Mouse (Mus musculus) limb, embryonic 15.5 days (tissue): ENCODE data around the gene Unc119. TPM values are rescaled to one million over a fixed set of nuclear protein-coding genes. Genes with fewer than 3 reads are reported as not detected.

Experiments
- ATAC-seq: fragments of 200-750 bp; cut with Nextera tagmentation; 2 replicates; pipeline ENCODE4 v1.8.0; 2017; ENCODE audit warnings: low read depth, moderate TSS enrichment; ENCODE audit not compliant: insufficient number of reproducible peaks, low FRiP score, low TSS enrichment
- H3K27ac ChIP-seq: fragments of 300-500 bp; sonication (generic); 2 replicates; pipeline ENCODE4 v1.5.1; 2015; ENCODE audit warnings: moderate library complexity, mild to moderate bottlenecking, inconsistent platforms
- H3K27me3 ChIP-seq: fragments of 300-500 bp; sonication (generic); 2 replicates; pipeline ENCODE4 v1.6.1; 2015; ENCODE audit warnings: inconsistent platforms
- H3K36me3 ChIP-seq: fragments of 300-500 bp; sonication (generic); 2 replicates; pipeline ENCODE4 v1.6.1; 2015; ENCODE audit warnings: inconsistent platforms
- H3K4me1 ChIP-seq: fragments of 300-500 bp; sonication (generic); 2 replicates; pipeline ENCODE4 v1.6.1; 2015; ENCODE audit warnings: inconsistent platforms
- H3K4me2 ChIP-seq: fragments of 300-500 bp; sonication (generic); 2 replicates; pipeline ENCODE4 v1.6.1; 2015; ENCODE audit warnings: mild to moderate bottlenecking, inconsistent platforms
- H3K4me3 ChIP-seq: fragments of 300-500 bp; sonication (generic); 2 replicates; pipeline ENCODE4 v1.5.1; 2015; ENCODE audit warnings: mild to moderate bottlenecking, inconsistent platforms
- H3K9ac ChIP-seq: fragments of 300-500 bp; sonication (generic); 2 replicates; pipeline ENCODE4 v1.6.1; 2015; ENCODE audit warnings: inconsistent platforms
- H3K9me3 ChIP-seq: fragments of 300-500 bp; sonication (generic); 2 replicates; pipeline ENCODE4 v1.6.1; 2016; ENCODE audit warnings: inconsistent platforms
- WGBS: fragments of 180-500 bp; shearing (Covaris S2); methylation state at CpG from one replicate; pipeline ENCODE4 v1.1.7; 2015; 5-methylcytosine and 5-hydroxymethylcytosine counted together
- polyA plus RNA-seq: library from polyadenylated mRNA; unstranded; fragments of >200 nt; fragmentation: Nextera tagmentation; extraction: Ambion mirVana; gene quantifications from 2 replicates; pipeline ENCODE4 v1.2.1, GENCODE M21; 2015

The Unc119 gene
- polyA plus RNA-seq, 1 experiment from 2014 or later = 44.3 TPM

- Histone ChIP-seq H3K4me2 (no peak overlapping the region), H3K27me3 (no peaks in the 10 kb centered on the region), H3K4me1 (peaks cover 37% of the 10 kb centered on the region), H3K36me3 (peaks cover 23% of the 10 kb centered on the region), H3K27ac (no peak overlapping the region), H3K9ac (no peak overlapping the region), H3K9me3 (no peaks in the 10 kb centered on the region), H3K4me3 (no peak overlapping the region)
- WGBS = 71% methylated on average over 7 of the region's 7 CpGs
- ATAC-seq = no peak
Measured at GRCm38 (mm10) chr11:78345801-78346200, 2.5 kb downstream of the Unc119 start.

- ATAC-seq = no peak
- no peak overlapping the region for H3K9ac ChIP-seq
- no peaks in the 10 kb centered on the region for H3K27me3 ChIP-seq
Measured at GRCm38 (mm10) chr11:78346326-78347069, 3.2 kb downstream of the Unc119 start.

GRCm38 (mm10) chr11:78347070-78347754 lies 3.9 kb downstream of the Unc119 start:
- no peak overlapping the region for H3K4me2 ChIP-seq
- no peak for ATAC-seq
- 94% methylated on average over 10 of the region's 10 CpGs for WGBS

More at GRCm38 (mm10) chr11:78346326-78347069, 3.2 kb downstream of the Unc119 start:
- Histone ChIP-seq H3K36me3 (peaks cover 16% of the 10 kb centered on the region), H3K27ac (no peak overlapping the region), H3K4me2 (no peak overlapping the region), H3K4me1 (peaks cover 37% of the 10 kb centered on the region), H3K9me3 (no peaks in the 10 kb centered on the region), H3K4me3 (no peak overlapping the region)
- WGBS = 75% methylated on average over 6 of the region's 6 CpGs

GRCm38 (mm10) chr11:78347908-78348307 lies 4.6 kb downstream of the Unc119 start:
- Histone ChIP-seq H3K27me3 (no peaks in the 10 kb centered on the region), H3K9me3 (no peaks in the 10 kb centered on the region), H3K27ac (no peak overlapping the region), H3K9ac (no peak overlapping the region), H3K4me1 (peaks cover 37% of the 10 kb centered on the region), H3K4me3 (no peak overlapping the region), H3K36me3 (peaks cover 13% of the 10 kb centered on the region), H3K4me2 (no peak overlapping the region)
- WGBS = 81% methylated on average over 9 of the region's 9 CpGs
- no peak for ATAC-seq

More at GRCm38 (mm10) chr11:78347070-78347754, 3.9 kb downstream of the Unc119 start:
- Histone ChIP-seq H3K27ac (no peak overlapping the region), H3K36me3 (peaks cover 13% of the 10 kb centered on the region), H3K4me3 (no peak overlapping the region), H3K4me1 (peaks cover 37% of the 10 kb centered on the region), H3K27me3 (no peaks in the 10 kb centered on the region), H3K9me3 (no peaks in the 10 kb centered on the region), H3K9ac (no peak overlapping the region)

GRCm38 (mm10) chr11:78348474-78348873 lies 5.2 kb downstream of the Unc119 start:
- Histone ChIP-seq H3K4me2 (no peak overlapping the region), H3K36me3 (peaks cover 13% of the 10 kb centered on the region), H3K27me3 (no peaks in the 10 kb centered on the region), H3K4me3 (no peak overlapping the region), H3K4me1 (peaks cover 37% of the 10 kb centered on the region), H3K9ac (no peak overlapping the region), H3K27ac (no peak overlapping the region), H3K9me3 (no peaks in the 10 kb centered on the region)
- 54% methylated on average over 7 of the region's 7 CpGs for WGBS
- no peak for ATAC-seq

- H3K4me1 ChIP-seq = peaks cover 25% of the 10 kb centered on the region
- no peaks in the 10 kb centered on the region for H3K9me3 ChIP-seq
- H3K27me3 ChIP-seq = no peaks in the 10 kb centered on the region
- H3K27ac ChIP-seq = no peak overlapping the region
- no peak overlapping the region for H3K4me2 ChIP-seq
- no peak overlapping the region for H3K9ac ChIP-seq
- 73% methylated on average over 4 of the region's 4 CpGs for WGBS
- H3K36me3 ChIP-seq = peaks cover 13% of the 10 kb centered on the region
- no peak for ATAC-seq
- no peak overlapping the region for H3K4me3 ChIP-seq
Measured at GRCm38 (mm10) chr11:78349441-78350358, 6.4 kb downstream of the Unc119 start.

GRCm38 (mm10) chr11:78353081-78353480 lies 9.8 kb downstream of the Unc119 start:
- H3K9ac ChIP-seq = no peak overlapping the region
- H3K4me2 ChIP-seq = no peak overlapping the region
- 77% methylated on average over 1 of the region's 1 CpGs for WGBS
- H3K27ac ChIP-seq = no peak overlapping the region
- H3K9me3 ChIP-seq = no peaks in the 10 kb centered on the region
- peaks cover 10% of the 10 kb centered on the region for H3K36me3 ChIP-seq
- no peak for ATAC-seq
- H3K4me3 ChIP-seq = no peak overlapping the region
- no peaks in the 10 kb centered on the region for H3K27me3 ChIP-seq
- no peaks in the 10 kb centered on the region; the same call in 1 of the 2 replicates for H3K4me1 ChIP-seq

GRCm38 (mm10) chr11:78354905-78355304 lies 11.6 kb downstream of the Unc119 start:
- 83% methylated on average over 6 of the region's 6 CpGs for WGBS
- Histone ChIP-seq H3K4me2 (no peak overlapping the region), H3K27me3 (no peaks in the 10 kb centered on the region; the same call in 1 of the 2 replicates), H3K4me1 (peaks cover 6% of the 10 kb centered on the region; the same call in 1 of the 2 replicates), H3K4me3 (no peak overlapping the region), H3K36me3 (no peaks in the 10 kb centered on the region), H3K9me3 (no peaks in the 10 kb centered on the region), H3K9ac (no peak overlapping the region), H3K27ac (no peak overlapping the region)
- no peak for ATAC-seq

GRCm38 (mm10) chr11:78355471-78356238 lies 12.4 kb downstream of the Unc119 start:
- Histone ChIP-seq H3K4me1 (peaks cover 8% of the 10 kb centered on the region; the same call in 1 of the 2 replicates), H3K27ac (no peak overlapping the region), H3K36me3 (no peaks in the 10 kb centered on the region), H3K9ac (no peak overlapping the region), H3K27me3 (no peaks in the 10 kb centered on the region; the same call in 1 of the 2 replicates), H3K9me3 (no peaks in the 10 kb centered on the region), H3K4me2 (no peak overlapping the region), H3K4me3 (no peak overlapping the region)
- no peak for ATAC-seq
- 35% methylated on average over 4 of the region's 4 CpGs for whole genome bisulfite sequencing

- Histone ChIP-seq H3K27ac (no peak overlapping the region), H3K9me3 (no peaks in the 10 kb centered on the region), H3K9ac (no peak overlapping the region), H3K4me2 (no peak overlapping the region), H3K36me3 (no peaks in the 10 kb centered on the region), H3K4me3 (no peak overlapping the region), H3K4me1 (peaks cover 19% of the 10 kb centered on the region), H3K27me3 (no peaks in the 10 kb centered on the region; the same call in 1 of the 2 replicates)
- WGBS = 15% methylated on average over 22 of the region's 22 CpGs
- no peak for ATAC-seq
Measured at GRCm38 (mm10) chr11:78358330-78359007, 15.2 kb downstream of the Unc119 start.
